Mouse (Mus musculus) hindbrain, postnatal 0 days (tissue): ENCODE data around the gene Mettl7a1. TPM values are rescaled to one million over a fixed set of nuclear protein-coding genes. Genes with fewer than 3 reads are reported as not detected.
"Not testable (repeated sequence)": the region's sequence is repeated elsewhere in the genome, so short reads cannot be mapped to it uniquely, and the experiment has no call there.

Source experiments
- ATAC-seq: fragments of 200-750 bp; cut with Nextera tagmentation; 2 replicates; pipeline ENCODE4 v1.8.0; 2017; ENCODE audit warnings: mild to moderate bottlenecking, moderate TSS enrichment, moderate library complexity
- DNase-seq: peaks from one replicate; pipeline ENCODE4 v3.0.0-alpha.2; 2015; ENCODE audit warnings: low spot score
- H3K27ac ChIP-seq: fragments of 300-500 bp; sonication (generic); 2 replicates; pipeline ENCODE4 v1.5.1; 2014; ENCODE audit warnings: mild to moderate bottlenecking
- H3K27me3 ChIP-seq: fragments of 300-500 bp; sonication (generic); 2 replicates; pipeline ENCODE4 v1.6.1; 2014; ENCODE audit warnings: low read length, mixed read lengths; ENCODE audit not compliant: insufficient read depth
- H3K36me3 ChIP-seq: fragments of 300-500 bp; sonication (generic); 2 replicates; pipeline ENCODE4 v1.6.1; 2014; ENCODE audit warnings: low read length, mixed read lengths; ENCODE audit not compliant: insufficient read depth
- H3K4me1 ChIP-seq: fragments of 300-500 bp; sonication (generic); 2 replicates; pipeline ENCODE4 v1.6.1; 2014; ENCODE audit warnings: antibody characterized with exemption, low read length, mixed read lengths; ENCODE audit not compliant: insufficient read depth
- H3K4me2 ChIP-seq: fragments of 300-500 bp; sonication (generic); 2 replicates; pipeline ENCODE4 v1.6.1; 2014; ENCODE audit warnings: low read depth, mild to moderate bottlenecking, low read length, moderate library complexity, mixed read lengths
- H3K4me3 ChIP-seq: fragments of 300-500 bp; sonication (generic); 2 replicates; pipeline ENCODE4 v1.5.1; 2014; ENCODE audit warnings: low read length
- H3K9ac ChIP-seq: fragments of 300-500 bp; sonication (generic); replicated peaks from 2 replicates; pipeline ENCODE4 v1.6.1; 2014; ENCODE audit warnings: mild to moderate bottlenecking, low read length, moderate library complexity, mixed read lengths
- H3K9me3 ChIP-seq: fragments of 300-500 bp; sonication (generic); 2 replicates; pipeline ENCODE4 v1.6.1; 2016; ENCODE audit warnings: low read length, mixed read lengths
- CTCF ChIP-seq: IDR thresholded peaks from 2 replicates; pipeline ENCODE4 v1.5.1; 2016; ENCODE audit warnings: antibody characterized with exemption, control low read depth, low read depth
- WGBS: fragments of 180-500 bp; shearing (Covaris S2); extraction: QIAGEN DNeasy Blood & Tissue Kit; methylation state at CpG from one replicate; pipeline ENCODE4 v1.1.7; 2014; 5-methylcytosine and 5-hydroxymethylcytosine counted together
- polyA plus RNA-seq: library from polyadenylated mRNA; unstranded; fragments of >200 nt; fragmentation: Nextera tagmentation; extraction: Ambion mirVana; gene quantifications from 2 replicates; pipeline ENCODE4 v1.2.1, GENCODE M21; 2015
- total RNA-seq: library from RNA; depleted of rRNA; stranded (reverse); fragments of >200 nt; gene quantifications from 2 replicates; pipeline ENCODE4 v1.2.3, GENCODE M21; 2014

The Mettl7a1 gene
- total and polyA plus RNA-seq, 2 experiments from 2014 or later: 1.8 to 9.3 TPM

- Histone ChIP-seq H3K4me1 (no peaks in the 10 kb centered on the region), H3K27ac (no peak overlapping the region), H3K9me3 (no peaks in the 10 kb centered on the region), H3K36me3 (no peaks in the 10 kb centered on the region; the same call in 1 of the 2 replicates), H3K4me2 (no peak overlapping the region), H3K27me3 (no peaks in the 10 kb centered on the region), H3K4me3 (no peak overlapping the region), H3K9ac (no peak overlapping the region)
- no peak for DNase-seq
- 76% methylated on average over 4 of the region's 5 CpGs for WGBS
- ATAC-seq: no peak
- no peak for TF ChIP-seq CTCF
These were observed 38.2 kb upstream of the Mettl7a1 start for GRCm38 (mm10) chr15:100265586-100266325.

GRCm38 (mm10) chr15:100268916-100269315 lies 35.0 kb upstream of the Mettl7a1 start:
- Histone ChIP-seq H3K27ac (no peak overlapping the region), H3K36me3 (no peaks in the 10 kb centered on the region), H3K27me3 (no peaks in the 10 kb centered on the region), H3K4me3 (no peak overlapping the region), H3K9me3 (no peaks in the 10 kb centered on the region), H3K9ac (no peak overlapping the region), H3K4me1 (no peaks in the 10 kb centered on the region), H3K4me2 (no peak overlapping the region)
- ATAC-seq: no peak
- no peak for TF ChIP-seq CTCF
- no peak for DNase-seq
- 76% methylated on average over 2 of the region's 2 CpGs for WGBS

GRCm38 (mm10) chr15:100269776-100270175 lies 34.2 kb upstream of the Mettl7a1 start:
- 15% methylated on average over 9 of the region's 9 CpGs for WGBS
- H3K4me2 ChIP-seq: no peak overlapping the region

GRCm38 (mm10) chr15:100270609-100271008 lies 33.3 kb upstream of the Mettl7a1 start:
- not testable (repeated sequence) for H3K4me2 ChIP-seq, DNase-seq, H3K27ac ChIP-seq, H3K9ac ChIP-seq, H3K4me1 ChIP-seq, H3K27me3 ChIP-seq, ATAC-seq, H3K36me3 ChIP-seq, H3K4me3 ChIP-seq, H3K9me3 ChIP-seq
- WGBS: 30% methylated on average over 7 of the region's 7 CpGs

More at GRCm38 (mm10) chr15:100269776-100270175, 34.2 kb upstream of the Mettl7a1 start:
- ATAC-seq (no peak), DNase-seq (no peak)
- Histone ChIP-seq H3K9ac (no peak overlapping the region), H3K36me3 (no peaks in the 10 kb centered on the region), H3K9me3 (no peaks in the 10 kb centered on the region), H3K4me1 (no peaks in the 10 kb centered on the region), H3K27me3 (no peaks in the 10 kb centered on the region), H3K4me3 (no peak overlapping the region), H3K27ac (no peak overlapping the region)
- TF ChIP-seq CTCF: no peak

- Histone ChIP-seq H3K27ac (no peak overlapping the region), H3K4me2 (no peak overlapping the region), H3K9me3 (no peaks in the 10 kb centered on the region), H3K4me3 (no peak overlapping the region), H3K27me3 (no peaks in the 10 kb centered on the region), H3K9ac (no peak overlapping the region), H3K4me1 (no peaks in the 10 kb centered on the region), H3K36me3 (no peaks in the 10 kb centered on the region)
- DNase-seq (no peak), ATAC-seq (no peak)
- no peak for TF ChIP-seq CTCF
- 64% methylated on average over 14 of the region's 14 CpGs for WGBS
These were observed 32.5 kb upstream of the Mettl7a1 start for GRCm38 (mm10) chr15:100271411-100271810.

GRCm38 (mm10) chr15:100273791-100274308 lies 30.1 kb upstream of the Mettl7a1 start:
- not testable (repeated sequence) for H3K9me3 ChIP-seq, H3K9ac ChIP-seq, H3K4me1 ChIP-seq, H3K4me3 ChIP-seq, H3K36me3 ChIP-seq, H3K4me2 ChIP-seq, H3K27me3 ChIP-seq, DNase-seq, ATAC-seq, H3K27ac ChIP-seq
- 79% methylated on average over 4 of the region's 4 CpGs for WGBS

GRCm38 (mm10) chr15:100274790-100275559 lies 29.0 kb upstream of the Mettl7a1 start:
- ATAC-seq: no peak
- Histone ChIP-seq H3K9me3 (no peaks in the 10 kb centered on the region), H3K9ac (no peak overlapping the region), H3K4me2 (no peak overlapping the region), H3K4me1 (no peaks in the 10 kb centered on the region), H3K27me3 (no peaks in the 10 kb centered on the region), H3K36me3 (no peaks in the 10 kb centered on the region), H3K4me3 (no peak overlapping the region), H3K27ac (no peak overlapping the region)
- DNase-seq: no peak
- no peak for TF ChIP-seq CTCF
- 88% methylated on average over 7 of the region's 7 CpGs for WGBS
